8 mouse cellular contexts compared by ENCODE assay signal in the genomic region with DNA sequence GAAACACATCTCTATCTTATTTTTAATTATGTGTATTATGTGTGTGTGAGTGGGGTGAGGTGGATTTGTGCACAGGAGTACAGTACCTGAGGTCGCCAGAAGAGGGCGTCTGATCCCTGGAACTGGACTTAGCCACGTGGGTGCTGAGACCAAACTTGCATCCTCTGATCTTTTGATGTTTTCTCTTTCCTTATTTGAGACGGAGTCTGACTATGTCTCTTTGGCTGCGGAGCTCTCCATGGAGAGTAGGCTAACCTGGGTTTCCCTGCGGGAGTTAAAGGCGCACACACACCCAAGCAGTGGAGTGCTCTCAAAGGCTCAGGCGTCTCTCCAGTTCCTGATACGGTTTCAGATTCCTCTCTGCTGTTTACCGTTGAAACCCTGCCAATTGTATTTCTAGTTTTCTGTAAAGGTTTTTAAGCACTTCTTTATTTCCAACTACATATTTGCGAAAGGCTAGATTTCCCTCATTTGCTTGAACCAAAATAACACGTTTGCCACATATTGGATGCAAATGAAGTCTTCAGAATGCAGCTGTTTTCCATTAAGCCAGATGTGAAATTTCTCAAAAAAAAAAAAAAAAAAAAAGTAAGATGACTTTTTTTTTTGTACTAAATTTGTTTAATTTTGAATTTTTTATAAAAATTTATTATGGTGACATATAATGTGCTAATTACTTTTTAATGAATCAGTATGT. TPM values are rescaled to one million over a fixed set of nuclear protein-coding genes. Genes with fewer than 3 reads are reported as not detected.
DNase-seq lines count a peak whose midpoint lies in the region; ATAC-seq and TF ChIP-seq lines count a peak whose summit lies in the region.

No protein-coding gene starts in this region.

- TF ChIP-seq CTCF in cortical plate, adult 2 months (IDR thresholded peaks at IDR 0.05; ENCODE audit: extremely low read depth, insufficient read depth, low read length) = peak; percentile 91

- no peaks in the 10 kb centered on the region for H3K4me1 ChIP-seq in cortical plate, adult 2 months (ENCODE audit: control insufficient read depth, insufficient read depth, low read length)
- no peaks in the 10 kb centered on the region for H3K4me1 ChIP-seq in intestine, embryonic 14.5 days (replicated peaks; ENCODE audit: control insufficient read depth, insufficient read depth, low read length)

- intact Hi-C loops in left cerebral cortex, postnatal 25 days (cut with DNase I) = loop anchor here (2.0 to 5.0 kb wide), 3 partner anchors 244 to 429 kb away; a partner anchor contains a TSS

- H3K9me3 ChIP-seq in intestine, embryonic 14.5 days (ENCODE audit: control insufficient read depth, low read length) = no peaks in the 10 kb centered on the region

- ATAC-seq in intestine, embryonic 14.5 days (replicated peaks; ENCODE audit: low FRiP score, low TSS enrichment, low read depth) = peak; percentile 80

- 18% methylated on average over 12 of the region's 12 CpGs for WGBS in intestine, embryonic 14.5 days

- TF ChIP-seq POLR2A in cortical plate, adult 2 months (IDR thresholded peaks at IDR 0.05; ENCODE audit: extremely low read depth, insufficient read depth, low read length) = no peak

- peak; percentile 49 for DNase-seq in WW6 (ENCODE audit: low read depth, low spot score)
- DNase-seq in gastrocnemius, postnatal 25 days = peak; percentile 54
- DNase-seq in intestine, embryonic 14.5 days (ENCODE audit: low spot score) = peak; percentile 91
- DNase-seq in left cerebral cortex, postnatal 25 days (ENCODE audit: low spot score in 2 of 2) = peak; percentile 81 to 83
- peak; percentile 86 for DNase-seq in mesoderm, embryonic 11.5 days (ENCODE audit: low read depth, low spot score)
- peak; percentile 53 to 61 for DNase-seq in right cerebral cortex, postnatal 36 days (ENCODE audit: low spot score in 2 of 2)
- peak; percentile 71 to 85 for DNase-seq in urinary bladder, postnatal 4 days (ENCODE audit: low spot score in 2 of 2)

- no peak overlapping the region for H3K9ac ChIP-seq in intestine, embryonic 14.5 days (ENCODE audit: low read length)

- H3K4me3 ChIP-seq in cortical plate, adult 2 months (ENCODE audit: insufficient read depth, low read length) = no peak overlapping the region
- H3K4me3 ChIP-seq in intestine, embryonic 14.5 days (ENCODE audit: low read depth, low read length) = peak overlapping the region; percentile 10; the same call in 1 of the 2 replicates

- no peak overlapping the region for H3K27ac ChIP-seq in cortical plate, adult 2 months (ENCODE audit: insufficient read depth, low read length)
- H3K27ac ChIP-seq in intestine, embryonic 14.5 days (ENCODE audit: low read depth) = no peak overlapping the region

- no peaks in the 10 kb centered on the region for H3K36me3 ChIP-seq in intestine, embryonic 14.5 days (ENCODE audit: control insufficient read depth, insufficient read depth, low read length)

- peak overlapping the region; percentile 46 for H3K4me2 ChIP-seq in intestine, embryonic 14.5 days (ENCODE audit: low read length)

- H3K27me3 ChIP-seq in intestine, embryonic 14.5 days (replicated peaks; ENCODE audit: control insufficient read depth, insufficient read depth, low read length) = no peaks in the 10 kb centered on the region

RNA-seq across cellular contexts. Expression of a gene that starts 21.1 kb away (rescaled TPM):
- polyA plus RNA-seq in cortical plate, adult 2 months (2012; rRNA removed) = 14.3 and 15.3 TPM in 2 replicates
- 1 to 10 TPM; 7.0 to 9.1 TPM for total RNA-seq in gastrocnemius, postnatal 25 days (2021)
- polyA plus RNA-seq in intestine, embryonic 14.5 days (2014; fragmentation: Nextera tagmentation; extraction: Ambion mirVana) = 33.2 and 34.4 TPM in 2 replicates
- 10 to 100 TPM; 25.3 to 27.2 TPM for total RNA-seq in left cerebral cortex, postnatal 25 days (2021)
